Mouse (Mus musculus): ENCODE data around the gene Hoxd10. TPM values are rescaled to one million over a fixed set of nuclear protein-coding genes. Genes with fewer than 3 reads are reported as not detected.

Hoxd10 gene
- total and polyA plus RNA-seq, 2 experiments from 2014 or later, result 0.22 TPM; not detected in 1

- Histone ChIP-seq H3K4me2 (ENCODE audit: low read depth, low read length, poor library complexity, severe bottlenecking) (no peak overlapping the region), H3K9ac (replicated peaks; ENCODE audit: low read length, poor library complexity, severe bottlenecking) (no peak overlapping the region), H3K4me3 (ENCODE audit: low read depth, low read length) (no peak overlapping the region), H3K27ac (ENCODE audit: low read depth, low read length) (no peak overlapping the region), H3K9me3 (ENCODE audit: low read length) (no peaks in the 10 kb centered on the region), H3K36me3 (ENCODE audit: insufficient read depth, low read length) (no peaks in the 10 kb centered on the region), H3K4me1 (ENCODE audit: insufficient read depth, low read length) (no peaks in the 10 kb centered on the region), H3K27me3 (ENCODE audit: insufficient read depth, low read length) (peaks cover 98% of the 10 kb centered on the region)
- ATAC-seq (ENCODE audit: low FRiP score) (no peak), DNase-seq (ENCODE audit: low spot score) (no peak)
- no peak for TF ChIP-seq CTCF (IDR thresholded peaks at IDR 0.05)
- WGBS, result 17% methylated on average over 2 of the region's 2 CpGs
These were observed 14.6 kb upstream of the Hoxd10 start for GRCm38 (mm10) chr2:74677106-74677505.

- 2% methylated on average over 15 of the region's 15 CpGs for WGBS
- peaks cover 99% of the 10 kb centered on the region for H3K27me3 ChIP-seq (ENCODE audit: insufficient read depth, low read length)
- no peaks in the 10 kb centered on the region for H3K36me3 ChIP-seq (ENCODE audit: insufficient read depth, low read length)
- no peak within 1 kb of the TSS for H3K9ac ChIP-seq (replicated peaks; ENCODE audit: low read length, poor library complexity, severe bottlenecking)
- H3K4me2 ChIP-seq (ENCODE audit: low read depth, low read length, poor library complexity, severe bottlenecking), result no peak within 1 kb of the TSS
- no peak for TF ChIP-seq CTCF (IDR thresholded peaks at IDR 0.05)
- ATAC-seq (ENCODE audit: low FRiP score) (no peak), DNase-seq (ENCODE audit: low spot score) (no peak)
- no peak within 1 kb of the TSS for H3K27ac ChIP-seq (ENCODE audit: low read depth, low read length)
- no peak within 1 kb of the TSS for H3K4me3 ChIP-seq (ENCODE audit: low read depth, low read length)
- H3K4me1 ChIP-seq (ENCODE audit: insufficient read depth, low read length), result no peaks in the 10 kb centered on the region
- no peaks in the 10 kb centered on the region for H3K9me3 ChIP-seq (ENCODE audit: low read length)
These were observed 12.7 kb upstream of the Hoxd10 start, which contains the start of gene Hoxd11 for GRCm38 (mm10) chr2:74678891-74679595. Hoxd11 (plus strand) TSS chr2:74679557.

GRCm38 (mm10) chr2:74679596-74679971 lies 12.1 kb upstream of the Hoxd10 start:
- H3K4me2 ChIP-seq (ENCODE audit: low read depth, low read length, poor library complexity, severe bottlenecking), result no peak overlapping the region
- DNase-seq (ENCODE audit: low spot score) (no peak), ATAC-seq (ENCODE audit: low FRiP score) (no peak)
- WGBS, result under 1% methylated on average over 26 of the region's 26 CpGs
- H3K4me3 ChIP-seq (ENCODE audit: low read depth, low read length), result no peak overlapping the region
- H3K27me3 ChIP-seq (ENCODE audit: insufficient read depth, low read length), result peaks cover 99% of the 10 kb centered on the region
- no peak for TF ChIP-seq CTCF (IDR thresholded peaks at IDR 0.05)
- no peaks in the 10 kb centered on the region for H3K4me1 ChIP-seq (ENCODE audit: insufficient read depth, low read length)
- H3K9me3 ChIP-seq (ENCODE audit: low read length), result no peaks in the 10 kb centered on the region
- no peak overlapping the region for H3K27ac ChIP-seq (ENCODE audit: low read depth, low read length)
- no peaks in the 10 kb centered on the region for H3K36me3 ChIP-seq (ENCODE audit: insufficient read depth, low read length)
- no peak overlapping the region for H3K9ac ChIP-seq (replicated peaks; ENCODE audit: low read length, poor library complexity, severe bottlenecking)

- Histone ChIP-seq H3K27me3 (ENCODE audit: insufficient read depth, low read length) (peaks cover 99% of the 10 kb centered on the region), H3K9ac (replicated peaks; ENCODE audit: low read length, poor library complexity, severe bottlenecking) (no peak overlapping the region), H3K36me3 (ENCODE audit: insufficient read depth, low read length) (no peaks in the 10 kb centered on the region), H3K27ac (ENCODE audit: low read depth, low read length) (no peak overlapping the region), H3K4me1 (ENCODE audit: insufficient read depth, low read length) (no peaks in the 10 kb centered on the region), H3K4me2 (ENCODE audit: low read depth, low read length, poor library complexity, severe bottlenecking) (no peak overlapping the region), H3K4me3 (ENCODE audit: low read depth, low read length) (no peak overlapping the region), H3K9me3 (ENCODE audit: low read length) (no peaks in the 10 kb centered on the region)
- ATAC-seq (ENCODE audit: low FRiP score) (no peak), DNase-seq (ENCODE audit: low spot score) (no peak)
- under 1% methylated on average over 23 of the region's 23 CpGs for WGBS
- TF ChIP-seq CTCF (IDR thresholded peaks at IDR 0.05), result no peak
These were observed 11.7 kb upstream of the Hoxd10 start for GRCm38 (mm10) chr2:74679980-74680379.

- no peaks in the 10 kb centered on the region for H3K4me1 ChIP-seq (ENCODE audit: insufficient read depth, low read length)
- no peak overlapping the region for H3K9ac ChIP-seq (replicated peaks; ENCODE audit: low read length, poor library complexity, severe bottlenecking)
- no peak overlapping the region for H3K4me2 ChIP-seq (ENCODE audit: low read depth, low read length, poor library complexity, severe bottlenecking)
- H3K36me3 ChIP-seq (ENCODE audit: insufficient read depth, low read length), result no peaks in the 10 kb centered on the region
- TF ChIP-seq CTCF (IDR thresholded peaks at IDR 0.05), result no peak
- H3K27me3 ChIP-seq (ENCODE audit: insufficient read depth, low read length), result peaks cover 99% of the 10 kb centered on the region
- H3K27ac ChIP-seq (ENCODE audit: low read depth, low read length), result no peak overlapping the region
- no peak overlapping the region for H3K4me3 ChIP-seq (ENCODE audit: low read depth, low read length)
- ATAC-seq (ENCODE audit: low FRiP score), result no peak
- DNase-seq (ENCODE audit: low spot score), result no peak
- H3K9me3 ChIP-seq (ENCODE audit: low read length), result no peaks in the 10 kb centered on the region
- 1% methylated on average over 21 of the region's 21 CpGs for WGBS
These were observed 10.9 kb upstream of the Hoxd10 start for GRCm38 (mm10) chr2:74680561-74681398.

All from midbrain, postnatal 0 days (tissue).